Mouse (Mus musculus) CH12.LX (cell line): ENCODE data around the gene Olfr455. TPM values are rescaled to one million over a fixed set of nuclear protein-coding genes. Genes with fewer than 3 reads are reported as not detected.

ENCODE experiments used
- DNase-seq: peaks from one replicate; pipeline ENCODE4 v3.0.0-alpha.2; 2013; ENCODE audit errors: extremely low read depth
- H3K27ac ChIP-seq: 2 replicates; pipeline ENCODE4 v1.5.1; 2012; ENCODE audit warnings: low read depth, mild to moderate bottlenecking, control low read depth, moderate library complexity; ENCODE audit not compliant: insufficient read depth
- H3K27me3 ChIP-seq: replicated peaks from 2 replicates; pipeline ENCODE3; 2012; ENCODE audit warnings: inconsistent platforms
- H3K36me3 ChIP-seq, 2 experiments: replicated peaks in 1 of 2; 2 replicates each; pipeline versions ENCODE3 to v1.6.1; 2012; ENCODE audit warnings: inconsistent platforms in 1 of 2, low read length in 1 of 2, mild to moderate bottlenecking in 1 of 2, mixed read lengths in 1 of 2, moderate library complexity in 1 of 2; ENCODE audit not compliant: control insufficient read depth in 1 of 2, insufficient read depth in 1 of 2
- H3K4me1 ChIP-seq, 2 experiments: 2 replicates each; pipeline ENCODE4 v1.6.1; 2012; ENCODE audit warnings: inconsistent platforms in 1 of 2, moderate library complexity in 1 of 2; ENCODE audit not compliant: insufficient read depth in 2 of 2, control insufficient read depth in 1 of 2
- H3K4me2 ChIP-seq: 2 replicates; pipeline ENCODE4 v1.6.1; 2012; ENCODE audit warnings: low read depth, mild to moderate bottlenecking, control low read depth; ENCODE audit not compliant: poor library complexity, insufficient read depth, severe bottlenecking
- H3K4me3 ChIP-seq, 3 experiments: fragments of 150-350 bp in 1 of 3; sonication (generic) in 1 of 3; replicated peaks in 1 of 3; 2 replicates each; pipeline versions ENCODE3 to v1.5.1; 2011 to 2012; ENCODE audit warnings: low read depth in 2 of 3, low read length in 2 of 3, mild to moderate bottlenecking in 2 of 3, moderate library complexity in 2 of 3, control low read depth in 1 of 3, improper control_type of control experiment in 1 of 3, inconsistent platforms in 1 of 3, mixed read lengths in 1 of 3; ENCODE audit not compliant: poor library complexity in 1 of 3
- H3K79me2 ChIP-seq: replicated peaks from 2 replicates; pipeline ENCODE4 v1.6.1; 2012; ENCODE audit warnings: mild to moderate bottlenecking, moderate library complexity; ENCODE audit not compliant: control insufficient read depth, poor library complexity, insufficient read depth, severe bottlenecking; ENCODE audit errors: extremely low read depth
- H3K9ac ChIP-seq: 2 replicates; pipeline ENCODE4 v1.6.1; 2012; ENCODE audit warnings: low read depth, mild to moderate bottlenecking, control low read depth, moderate library complexity; ENCODE audit not compliant: insufficient read depth
- H3K9me3 ChIP-seq: replicated peaks from 2 replicates; pipeline ENCODE3; 2012; ENCODE audit warnings: low read length, inconsistent platforms, mixed read lengths
- CHD1 ChIP-seq: IDR thresholded peaks from 2 replicates; pipeline ENCODE4 v1.6.1; 2012; ENCODE audit warnings: low read depth, low read length, improper control_type of control experiment, inconsistent platforms
- CHD2 ChIP-seq: IDR thresholded peaks from 2 replicates; pipeline ENCODE4 v1.6.1; 2011; ENCODE audit warnings: low read length, improper control_type of control experiment
- CTCF ChIP-seq, 2 experiments: IDR thresholded peaks in 1 of 2; conservative IDR thresholded peaks in 1 of 2; 2 replicates each; pipeline ENCODE4 v1.5.1; 2011 to 2012; ENCODE audit warnings: low read depth in 2 of 2, low read length in 2 of 2, improper control_type of control experiment in 1 of 2, inconsistent platforms in 1 of 2, mild to moderate bottlenecking in 1 of 2, moderate library complexity in 1 of 2
- E2F4 ChIP-seq: IDR thresholded peaks from 2 replicates; pipeline ENCODE4 v1.6.1; 2011; ENCODE audit warnings: low read depth, low read length, improper control_type of control experiment; ENCODE audit not compliant: insufficient replicate concordance
- ELF1 ChIP-seq: IDR thresholded peaks from 2 replicates; pipeline ENCODE4 v1.6.1; 2014; ENCODE audit warnings: low read depth, mild to moderate bottlenecking, inconsistent platforms, low read length, improper control_type of control experiment
- EP300 ChIP-seq: IDR thresholded peaks from 2 replicates; pipeline ENCODE4 v1.6.1; 2011; ENCODE audit warnings: low read length, improper control_type of control experiment
- ETS1 ChIP-seq: conservative IDR thresholded peaks from 2 replicates; pipeline ENCODE4 v1.6.1; 2012; ENCODE audit warnings: low read depth, mild to moderate bottlenecking, inconsistent platforms, low read length, improper control_type of control experiment, moderate library complexity
- GABPA ChIP-seq: IDR thresholded peaks from 2 replicates; pipeline ENCODE4 v1.6.1; 2012; ENCODE audit warnings: low read depth, low read length, improper control_type of control experiment, inconsistent platforms; ENCODE audit not compliant: insufficient replicate concordance
- IRF4 ChIP-seq: IDR thresholded peaks from 2 replicates; pipeline ENCODE4 v1.6.1; 2014; ENCODE audit warnings: low read depth, mild to moderate bottlenecking, inconsistent platforms, low read length, improper control_type of control experiment
- JUN ChIP-seq: IDR thresholded peaks from 2 replicates; pipeline ENCODE4 v1.6.1; 2011; ENCODE audit warnings: low read depth, mild to moderate bottlenecking, low read length, improper control_type of control experiment, moderate library complexity; ENCODE audit not compliant: insufficient read depth
- KAT2A ChIP-seq: IDR thresholded peaks from 2 replicates; pipeline ENCODE4 v1.6.1; 2012; ENCODE audit warnings: low read length, improper control_type of control experiment, inconsistent platforms; ENCODE audit not compliant: insufficient replicate concordance
- MAFK ChIP-seq: IDR thresholded peaks from 2 replicates; pipeline ENCODE4 v1.6.1; 2011; ENCODE audit warnings: low read length, improper control_type of control experiment; ENCODE audit not compliant: insufficient replicate concordance
- MAX ChIP-seq: IDR thresholded peaks from 2 replicates; pipeline ENCODE4 v1.6.1; 2011; ENCODE audit warnings: low read length, improper control_type of control experiment
- NELFE ChIP-seq: IDR thresholded peaks from 2 replicates; pipeline ENCODE4 v1.6.1; 2011; ENCODE audit warnings: low read depth, low read length, improper control_type of control experiment
- NRF1 ChIP-seq: IDR thresholded peaks from 2 replicates; pipeline ENCODE4 v1.6.1; 2014; ENCODE audit warnings: low read depth, mild to moderate bottlenecking, inconsistent platforms, low read length, improper control_type of control experiment, moderate library complexity
- PAX5 ChIP-seq: IDR thresholded peaks from 2 replicates; pipeline ENCODE4 v1.6.1; 2012; ENCODE audit warnings: low read length, inconsistent platforms, mixed read lengths
- POLR2A ChIP-seq: IDR thresholded peaks from 2 replicates; pipeline ENCODE4 v1.6.1; 2011; ENCODE audit warnings: low read depth, mild to moderate bottlenecking, improper control_type of control experiment, low read length
- POLR2AphosphoS2 ChIP-seq: IDR thresholded peaks from 2 replicates; pipeline ENCODE4 v1.6.1; 2011; ENCODE audit warnings: low read depth, low read length, improper control_type of control experiment
- RAD21 ChIP-seq: IDR thresholded peaks from 2 replicates; pipeline ENCODE4 v1.6.1; 2011; ENCODE audit warnings: low read depth, mild to moderate bottlenecking, low read length, improper control_type of control experiment, moderate library complexity
- SIN3A ChIP-seq: IDR thresholded peaks from 2 replicates; pipeline ENCODE4 v1.6.1; 2012; ENCODE audit warnings: low read length, improper control_type of control experiment, inconsistent platforms
- TBP ChIP-seq: conservative IDR thresholded peaks from 2 replicates; pipeline ENCODE4 v1.6.1; 2011; ENCODE audit warnings: low read depth, low read length, improper control_type of control experiment
- TCF12 ChIP-seq: IDR thresholded peaks from 2 replicates; pipeline ENCODE4 v1.6.1; 2014; ENCODE audit warnings: low read depth, mild to moderate bottlenecking, inconsistent platforms, low read length, improper control_type of control experiment
- USF2 ChIP-seq: conservative IDR thresholded peaks from 2 replicates; pipeline ENCODE4 v1.6.1; 2011; ENCODE audit warnings: low read depth, low read length, improper control_type of control experiment
- ZNF384 ChIP-seq: IDR thresholded peaks from 2 replicates; pipeline ENCODE4 v1.6.1; 2012; ENCODE audit warnings: low read depth, low read length, improper control_type of control experiment, inconsistent platforms
- dilution Hi-C: fragments of 300-500 bp; cut with MboI; formaldehyde crosslinking; loops from 2 replicates; pipeline ENCODE4 v1.14.3; 2020; ENCODE audit warnings: low sequenced_read_pairs; ENCODE audit not compliant: extremely low pct_unique_long_range_greater_than_20kb, extremely low pct_ligation_motif_present
- in situ Hi-C: fragments of 300-500 bp; cut with MboI; formaldehyde crosslinking; loops from 3 replicates; pipeline ENCODE4 v1.14.3; 2019; ENCODE audit warnings: low sequenced_read_pairs, low pct_ligation_motif_present, low pct_unique_long_range_greater_than_20kb, mixed read lengths
- polyA plus RNA-seq: library from polyadenylated mRNA; unstranded; fragments of >175 nt; gene quantifications from 2 replicates; pipeline ENCODE4 v1.2.1, GENCODE M21; 2012; ENCODE audit warnings: low read depth; ENCODE audit not compliant: insufficient read length
- total RNA-seq, 2 experiments: library from RNA; depleted of rRNA; stranded (reverse); fragments of 300-350 nt in 1 of 2; fragments of >200 nt in 1 of 2; gene quantifications; 2 replicates each; pipeline ENCODE4 v1.2.3; 2012 to 2014

Gene Olfr455
- total and polyA plus RNA-seq, 3 experiments: not detected

GRCm38 (mm10) chr6:42503478-42503877 is 43.9 kb downstream of the Olfr455 start:
- no peaks in the 10 kb centered on the region for H3K36me3 ChIP-seq
- no peaks in the 10 kb centered on the region for H3K79me2 ChIP-seq
- TF ChIP-seq TCF12: no peak
- TF ChIP-seq EP300: no peak
- no peak for TF ChIP-seq E2F4
- no peak for TF ChIP-seq GABPA
- no peak for TF ChIP-seq NRF1
- no peak for TF ChIP-seq ETS1
- TF ChIP-seq IRF4: no peak
- TF ChIP-seq POLR2AphosphoS2: no peak
- TF ChIP-seq CHD1: no peak
- no peak for TF ChIP-seq JUN
- no peak for TF ChIP-seq ELF1
- TF ChIP-seq POLR2A: no peak
- H3K9ac ChIP-seq: no peak overlapping the region
- no peak for DNase-seq
- no peaks in the 10 kb centered on the region for H3K4me1 ChIP-seq
- no peaks in the 10 kb centered on the region for H3K9me3 ChIP-seq
- H3K4me3 ChIP-seq: no peak overlapping the region
- dilution Hi-C loops: no loop called here
- H3K27ac ChIP-seq: no peak overlapping the region
- no peaks in the 10 kb centered on the region for H3K27me3 ChIP-seq
- no peak overlapping the region for H3K4me2 ChIP-seq
- in situ Hi-C loops: no loop called here

- Histone ChIP-seq H3K27ac (no peak overlapping the region), H3K27me3 (no peaks in the 10 kb centered on the region), H3K9ac (no peak overlapping the region), H3K36me3 (no peaks in the 10 kb centered on the region), H3K4me2 (no peak overlapping the region), H3K79me2 (no peaks in the 10 kb centered on the region), H3K9me3 (no peaks in the 10 kb centered on the region), H3K4me3 (no peak overlapping the region), H3K4me1 (no peaks in the 10 kb centered on the region)
- no peak for DNase-seq
- dilution Hi-C loops (no loop called here), in situ Hi-C loops (no loop called here)
- TF ChIP-seq E2F4 (no peak), SIN3A (no peak), MAFK (no peak), EP300 (no peak), ETS1 (no peak), CTCF (conservative IDR thresholded peaks at IDR 0.05 in 1 of 2, IDR thresholded peaks at IDR 0.05 in 1 of 2; ENCODE audit: low read depth in 2 of 2, low read length in 2 of 2) (no peak), CHD2 (no peak), ZNF384 (no peak), GABPA (no peak), PAX5 (no peak), JUN (no peak), CHD1 (no peak), RAD21 (no peak), MAX (no peak), ELF1 (no peak), KAT2A (no peak), NELFE (no peak), TBP (no peak), USF2 (no peak)
Observed at GRCm38 (mm10) chr6:42489731-42490130, 57.7 kb downstream of the Olfr455 start.
